Mouse (Mus musculus): ENCODE measurements at regions not wholly inside any gene's neighbourhood (a gene's known extent, or its start where the extent isn't known, plus 50 kb on each side); places are given as distances from the start of the nearest gene placed in this dataset.

DNA sequence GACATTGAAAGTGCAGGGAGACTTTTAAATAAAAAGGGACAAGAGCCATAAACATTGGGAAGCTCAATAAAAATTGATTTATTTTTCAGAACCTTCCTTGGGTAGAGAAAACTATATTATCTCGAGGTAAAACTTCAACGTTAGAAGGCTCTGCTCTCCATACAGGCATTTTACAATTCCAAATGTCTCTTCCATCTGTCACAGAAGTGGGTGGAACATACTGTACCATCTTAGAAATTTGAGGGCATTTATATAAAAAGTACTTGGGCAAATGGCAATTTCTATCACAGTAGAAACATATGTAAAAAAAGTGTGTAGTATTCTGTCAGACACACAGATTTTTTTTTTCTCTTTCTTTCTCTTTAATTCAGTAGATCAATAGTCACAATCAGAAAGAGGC is 271.4 kb upstream of the Snx7 start:
- TF ChIP-seq CTCF (conservative IDR thresholded peaks at IDR 0.05; ENCODE audit: low read length) (no peak), NANOG (IDR thresholded peaks at IDR 0.05; ENCODE audit: borderline replicate concordance, low read length) (no peak), POU5F1 (IDR thresholded peaks at IDR 0.05; ENCODE audit: borderline replicate concordance, low read length) (no peak)

All from E14TG2a.4 (cell line).